Mouse (Mus musculus) frontal cortex, postnatal 14 days (tissue): ENCODE results near the gene Nrp2.

Experiments used
- DNase-seq, 2 experiments: peaks; one replicate each; pipeline ENCODE4 v3.0.0; 2022; ENCODE audit warnings: low spot score in 2 of 2

Gene Nrp2

GRCm38 (mm10) chr1:62703158-62704116, at the start of gene Nrp2:
Gene Nrp2 (plus strand): TSS chr1:62703285.
- DNase-seq = peak; percentile 70 to 75

- DNase-seq = no peak
Observed at GRCm38 (mm10) chr1:62654436-62654835, 48.6 kb upstream of the Nrp2 start.

DNA sequence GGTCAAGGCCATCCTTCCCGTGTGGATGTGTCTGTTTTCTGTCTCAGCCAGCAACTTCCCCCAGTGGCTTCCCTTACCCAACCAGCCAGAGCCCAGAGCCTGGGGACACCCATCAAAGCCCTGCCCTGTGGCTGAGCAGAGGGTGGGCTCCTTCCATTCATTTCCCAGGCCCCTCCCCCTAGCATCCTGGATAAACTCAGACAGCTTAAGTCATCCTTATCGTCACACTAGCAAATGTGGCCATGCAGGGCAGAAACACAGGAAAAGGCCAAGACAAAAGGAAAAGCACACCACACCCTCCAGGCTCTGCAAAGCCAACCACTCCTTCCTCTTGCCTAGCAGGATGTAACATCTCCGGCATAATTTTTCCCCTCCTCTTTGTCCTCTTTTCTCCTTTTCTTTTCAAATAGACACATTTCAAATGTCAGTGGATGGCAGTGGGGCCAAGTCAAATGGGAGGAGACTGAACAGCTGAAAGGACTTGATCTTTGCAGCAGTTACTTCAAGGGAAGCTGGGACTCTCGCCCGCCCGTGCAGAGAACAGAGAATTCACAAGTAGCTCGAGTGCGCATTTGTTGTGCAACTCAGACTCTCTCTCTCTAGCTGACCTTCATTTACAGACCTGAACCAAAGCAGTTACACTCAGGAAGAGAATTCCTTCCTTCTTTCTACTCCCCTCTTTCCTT, 38.0 kb upstream of the Nrp2 start:
- no peak for DNase-seq

DNA sequence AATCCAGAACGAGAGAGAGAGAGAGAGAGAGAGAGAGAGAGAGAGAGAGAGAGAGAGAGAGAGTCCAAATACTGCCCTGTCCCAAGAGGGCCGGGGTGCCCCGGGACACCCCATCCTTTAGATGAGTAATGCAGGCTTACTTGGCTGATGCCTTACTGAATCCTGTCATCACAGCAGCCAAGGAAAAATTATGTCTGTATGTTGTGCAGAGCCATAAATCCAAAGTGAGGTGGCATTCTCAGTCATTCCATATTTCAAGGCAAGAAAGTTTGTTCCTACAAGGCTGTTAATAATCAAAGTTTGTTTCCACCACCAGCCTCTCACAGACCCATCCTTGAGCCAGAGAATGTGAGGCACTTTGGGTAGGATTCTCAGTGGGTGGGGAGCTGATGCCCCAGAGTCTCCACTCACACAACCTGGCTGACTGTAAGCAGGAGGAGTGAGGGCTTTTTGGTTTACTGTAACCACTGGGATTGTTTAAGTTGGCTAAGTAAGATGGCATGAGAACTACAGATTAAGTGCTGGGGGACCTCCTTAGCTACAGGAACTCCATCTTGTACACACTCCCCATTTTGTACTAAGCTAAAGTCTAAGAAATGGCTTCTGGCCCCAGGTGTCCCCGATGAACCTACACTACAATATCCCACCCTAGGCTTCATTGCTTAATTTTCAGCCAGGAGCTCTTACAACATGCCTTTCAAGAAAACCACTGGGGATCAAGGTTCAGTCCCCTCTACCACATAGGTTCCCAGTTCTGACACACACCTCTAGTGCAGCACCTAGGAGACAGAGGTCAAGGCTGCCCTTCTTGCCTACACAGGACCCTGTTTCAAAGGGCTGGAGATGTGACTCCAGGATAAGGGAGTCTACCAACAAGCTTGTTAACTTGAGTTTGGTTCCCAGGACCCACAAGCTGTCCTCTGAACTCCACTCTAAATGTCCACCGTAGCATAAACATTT, 37.0 kb upstream of the Nrp2 start:
- no peak for DNase-seq

GRCm38 (mm10) chr1:62666780-62667179, 36.3 kb upstream of the Nrp2 start:
- DNase-seq = no peak

GRCm38 (mm10) chr1:62678611-62679344, 24.3 kb upstream of the Nrp2 start:
- no peak for DNase-seq

DNA sequence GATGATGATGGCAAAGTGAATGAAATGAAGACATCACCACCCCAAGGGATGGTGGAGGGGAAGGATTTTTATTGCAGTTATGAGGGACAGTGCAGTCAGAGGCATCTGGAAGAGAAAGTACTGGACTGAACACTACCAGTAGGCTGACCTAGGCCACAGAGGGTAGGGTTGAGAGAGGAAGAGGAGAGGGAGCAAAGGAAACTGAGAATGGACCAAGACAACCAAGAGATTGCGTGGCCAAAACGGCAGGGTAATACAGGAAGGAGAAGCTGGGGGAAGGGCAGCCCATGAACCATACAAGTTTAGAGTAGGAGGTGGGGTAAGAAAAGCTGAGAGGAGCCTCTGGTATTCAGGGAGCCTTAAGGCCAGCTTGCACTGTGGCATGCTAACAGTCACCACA, 23.6 kb upstream of the Nrp2 start:
- DNase-seq = no peak

GRCm38 (mm10) chr1:62682456-62683385, 20.4 kb upstream of the Nrp2 start:
- no peak for DNase-seq

GRCm38 (mm10) chr1:62683498-62683897, 19.6 kb upstream of the Nrp2 start:
- no peak for DNase-seq

GRCm38 (mm10) chr1:62687511-62687910, 15.6 kb upstream of the Nrp2 start:
- DNase-seq = peak; percentile 37 to 42

- DNase-seq = no peak
Observed at GRCm38 (mm10) chr1:62691175-62691574, 11.9 kb upstream of the Nrp2 start.

- DNase-seq = no peak
Observed at GRCm38 (mm10) chr1:62696312-62696982, 6.6 kb upstream of the Nrp2 start.

GRCm38 (mm10) chr1:62696983-62697341, 6.1 kb upstream of the Nrp2 start:
- no peak for DNase-seq

DNA sequence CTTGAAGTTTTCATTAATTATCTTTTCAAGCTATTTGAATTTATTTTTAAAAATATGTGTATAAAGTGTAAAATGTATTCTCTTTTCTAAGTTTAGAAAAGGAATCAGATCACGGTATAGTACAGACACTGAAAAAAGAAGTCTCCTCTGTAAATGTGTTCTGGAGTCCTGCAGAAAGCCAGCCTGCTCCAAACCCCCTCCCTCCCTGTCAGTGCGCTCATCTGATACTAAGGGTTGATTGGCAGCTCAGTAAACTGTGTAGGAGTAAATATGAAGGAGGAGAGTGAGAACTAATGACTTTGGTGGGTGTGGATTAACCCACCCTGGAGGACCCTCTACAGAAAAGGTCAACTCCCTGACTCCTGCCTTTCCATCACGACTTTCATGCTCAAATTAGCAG, 5.7 kb upstream of the Nrp2 start:
- DNase-seq = no peak

GRCm38 (mm10) chr1:62699801-62700200, 3.3 kb upstream of the Nrp2 start:
- DNase-seq = no peak

- DNase-seq = peak; percentile 63 to 65
Observed at GRCm38 (mm10) chr1:62701065-62701921, 1.8 kb upstream of the Nrp2 start.

DNA sequence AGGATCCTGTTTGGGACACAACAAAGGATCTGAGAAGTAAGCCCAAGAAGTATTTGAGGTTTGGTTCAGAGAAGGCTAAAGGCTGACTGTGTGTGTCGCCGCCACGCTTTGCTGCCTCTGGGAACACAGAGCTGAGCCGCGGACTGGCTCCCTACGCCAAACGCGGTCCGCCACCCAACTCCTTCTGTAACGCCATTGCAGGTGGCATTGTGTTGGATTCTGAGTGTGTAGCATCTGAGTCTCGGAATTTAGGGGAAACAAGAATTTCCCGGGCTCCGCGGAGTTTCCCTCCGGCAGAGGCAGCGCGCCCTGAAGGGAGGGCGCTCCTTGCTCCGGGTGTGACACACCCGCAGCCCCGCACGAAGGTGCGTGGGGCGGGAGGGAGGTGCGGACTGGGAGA, 342 bp upstream of the Nrp2 start:
- no peak for DNase-seq

DNA sequence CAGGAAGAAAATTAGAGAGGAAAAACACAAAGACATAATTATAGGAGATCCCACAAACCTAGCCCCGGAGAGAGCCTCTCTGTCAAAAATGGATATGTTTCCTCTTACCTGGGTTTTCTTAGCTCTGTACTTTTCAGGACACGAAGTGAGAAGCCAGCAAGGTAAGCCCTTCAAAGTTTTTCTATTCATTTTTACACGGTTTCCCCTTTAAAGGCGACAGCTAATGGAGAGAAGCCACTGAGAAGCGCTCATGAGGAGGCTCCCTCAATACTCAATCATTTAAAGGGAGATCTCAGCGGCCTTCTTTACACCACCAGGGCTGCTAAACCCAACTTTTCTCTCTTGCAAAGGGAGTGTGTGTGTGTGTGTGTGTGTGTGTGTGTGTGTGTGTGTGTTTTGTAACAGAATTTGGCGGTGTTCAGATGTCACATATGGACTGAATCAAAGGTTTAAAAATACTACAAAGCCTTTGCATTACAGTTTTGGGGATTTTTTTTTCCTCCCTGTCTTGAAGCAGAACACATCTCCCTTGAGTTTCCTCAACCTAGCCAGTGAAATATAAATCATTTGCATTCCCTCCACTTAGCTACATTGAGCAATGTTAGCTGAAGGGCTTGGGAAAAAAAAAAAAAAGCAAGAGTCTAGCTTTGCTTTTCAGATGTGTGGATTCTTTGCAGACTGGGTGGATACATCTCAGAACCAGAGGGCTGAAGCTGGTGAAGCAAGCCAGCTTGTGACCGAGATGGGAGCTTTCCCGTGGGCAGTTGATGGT, 1.2 kb downstream of the Nrp2 start:
- no peak for DNase-seq
